Mouse (Mus musculus): ENCODE results near the gene Gm13289.
"Not testable (repeated sequence)": the region's sequence is repeated elsewhere in the genome, so short reads cannot be mapped to it uniquely, and the experiment has no call there.

Gm13289 gene

DNA sequence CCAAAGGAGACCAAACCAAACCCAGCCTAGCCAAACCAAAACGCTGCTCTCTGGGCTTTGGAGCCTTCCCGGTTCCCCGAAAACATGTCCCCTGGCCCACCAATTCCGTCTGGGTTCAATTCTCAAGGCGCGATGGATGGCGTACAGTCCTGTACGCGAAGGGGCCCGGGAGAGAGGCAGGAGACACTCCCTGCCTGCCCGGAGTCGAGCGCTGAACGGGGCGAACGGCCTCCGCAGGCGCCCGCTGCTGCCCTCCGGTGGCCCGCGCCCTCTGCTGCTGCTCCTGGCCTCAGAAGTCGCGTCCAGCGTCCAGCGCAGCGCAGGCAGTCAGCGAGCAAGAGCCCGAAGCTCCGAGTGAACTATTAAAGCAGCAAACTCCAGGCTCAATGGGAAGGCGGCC lies 5.6 kb downstream of the Gm13289 start:
- not testable (repeated sequence) for DNase-seq (ENCODE audit: low read depth, low spot score)

DNA sequence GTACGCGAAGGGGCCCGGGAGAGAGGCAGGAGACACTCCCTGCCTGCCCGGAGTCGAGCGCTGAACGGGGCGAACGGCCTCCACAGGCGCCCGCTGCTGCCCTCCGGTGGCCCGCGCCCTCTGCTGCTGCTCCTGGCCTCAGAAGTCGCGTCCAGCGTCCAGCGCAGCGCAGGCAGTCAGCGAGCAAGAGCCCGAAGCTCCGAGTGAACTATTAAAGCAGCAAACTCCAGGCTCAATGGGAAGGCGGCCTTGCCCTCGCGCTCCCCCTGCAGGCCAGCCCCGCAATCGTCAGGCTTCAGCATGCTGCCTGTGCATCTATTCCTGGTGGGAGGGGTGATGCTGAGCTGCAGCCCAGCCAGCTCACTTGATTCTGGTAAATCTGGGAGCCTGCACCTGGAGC lies 8.7 kb downstream of the Gm13289 start, which contains the start of gene Gm13276:
Gm13276 (plus strand) TSS at position 301 of the 400 bp plus-strand sequence.
- DNase-seq (ENCODE audit: low read depth, low spot score): not testable (repeated sequence)

DNA sequence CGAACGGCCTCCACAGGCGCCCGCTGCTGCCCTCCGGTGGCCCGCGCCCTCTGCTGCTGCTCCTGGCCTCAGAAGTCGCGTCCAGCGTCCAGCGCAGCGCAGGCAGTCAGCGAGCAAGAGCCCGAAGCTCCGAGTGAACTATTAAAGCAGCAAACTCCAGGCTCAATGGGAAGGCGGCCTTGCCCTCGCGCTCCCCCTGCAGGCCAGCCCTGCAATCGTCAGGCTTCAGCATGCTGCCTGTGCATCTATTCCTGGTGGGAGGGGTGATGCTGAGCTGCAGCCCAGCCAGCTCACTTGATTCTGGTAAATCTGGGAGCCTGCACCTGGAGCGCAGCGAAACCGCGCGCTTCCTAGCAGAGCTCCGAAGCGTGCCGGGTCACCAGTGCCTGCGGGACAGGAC lies 11.7 kb downstream of the Gm13289 start, which contains the start of gene Gm13277:
Gm13277 (plus strand) TSS at position 231 of the 400 bp plus-strand sequence.
- not testable (repeated sequence) for DNase-seq (ENCODE audit: low read depth, low spot score)

DNA sequence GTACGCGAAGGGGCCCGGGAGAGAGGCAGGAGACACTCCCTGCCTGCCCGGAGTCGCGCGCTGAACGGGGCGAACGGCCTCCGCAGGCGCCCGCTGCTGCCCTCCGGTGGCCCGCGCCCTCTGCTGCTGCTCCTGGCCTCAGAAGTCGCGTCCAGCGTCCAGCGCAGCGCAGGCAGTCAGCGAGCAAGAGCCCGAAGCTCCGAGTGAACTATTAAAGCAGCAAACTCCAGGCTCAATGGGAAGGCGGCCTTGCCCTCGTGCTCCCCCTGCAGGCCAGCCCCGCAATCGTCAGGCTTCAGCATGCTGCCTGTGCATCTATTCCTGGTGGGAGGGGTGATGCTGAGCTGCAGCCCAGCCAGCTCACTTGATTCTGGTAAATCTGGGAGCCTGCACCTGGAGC lies 14.5 kb downstream of the Gm13289 start, which contains the start of gene Gm13278:
Gm13278 (plus strand) TSS at position 301 of the 400 bp plus-strand sequence.
- DNase-seq (ENCODE audit: low read depth, low spot score): not testable (repeated sequence)

DNA sequence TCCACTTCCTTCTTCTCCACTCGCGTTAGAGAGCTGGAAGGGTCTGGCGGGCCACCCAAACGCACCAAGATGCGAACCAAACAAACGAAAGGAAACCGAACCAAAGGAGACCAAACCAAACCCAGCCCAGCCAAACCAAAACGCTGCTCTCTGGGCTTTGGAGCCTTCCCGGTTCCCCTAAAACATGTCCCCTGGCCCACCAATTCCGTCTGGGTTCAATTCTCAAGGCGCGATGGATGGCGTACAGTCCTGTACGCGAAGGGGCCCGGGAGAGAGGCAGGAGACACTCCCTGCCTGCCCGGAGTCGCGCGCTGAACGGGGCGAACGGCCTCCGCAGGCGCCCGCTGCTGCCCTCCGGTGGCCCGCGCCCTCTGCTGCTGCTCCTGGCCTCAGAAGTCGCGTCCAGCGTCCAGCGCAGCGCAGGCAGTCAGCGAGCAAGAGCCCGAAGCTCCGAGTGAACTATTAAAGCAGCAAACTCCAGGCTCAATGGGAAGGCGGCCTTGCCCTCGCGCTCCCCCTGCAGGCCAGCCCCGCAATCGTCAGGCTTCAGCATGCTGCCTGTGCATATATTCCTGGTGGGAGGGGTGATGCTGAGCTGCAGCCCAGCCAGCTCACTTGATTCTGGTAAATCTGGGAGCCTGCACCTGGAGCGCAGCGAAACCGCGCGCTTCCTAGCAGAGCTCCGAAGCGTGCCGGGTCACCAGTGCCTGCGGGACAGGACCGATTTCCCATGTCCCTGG lies 17.4 kb downstream of the Gm13289 start, which contains the start of gene Gm13275:
Gm13275 (plus strand) TSS at position 552 of the 740 bp plus-strand sequence.
- DNase-seq (ENCODE audit: low read depth, low spot score): not testable (repeated sequence)

DNA sequence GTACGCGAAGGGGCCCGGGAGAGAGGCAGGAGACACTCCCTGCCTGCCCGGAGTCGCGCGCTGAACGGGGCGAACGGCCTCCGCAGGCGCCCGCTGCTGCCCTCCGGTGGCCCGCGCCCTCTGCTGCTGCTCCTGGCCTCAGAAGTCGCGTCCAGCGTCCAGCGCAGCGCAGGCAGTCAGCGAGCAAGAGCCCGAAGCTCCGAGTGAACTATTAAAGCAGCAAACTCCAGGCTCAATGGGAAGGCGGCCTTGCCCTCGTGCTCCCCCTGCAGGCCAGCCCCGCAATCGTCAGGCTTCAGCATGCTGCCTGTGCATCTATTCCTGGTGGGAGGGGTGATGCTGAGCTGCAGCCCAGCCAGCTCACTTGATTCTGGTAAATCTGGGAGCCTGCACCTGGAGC lies 20.4 kb downstream of the Gm13289 start, which contains the start of gene Gm13279:
Gm13279 (plus strand) TSS at position 301 of the 400 bp plus-strand sequence.
- not testable (repeated sequence) for DNase-seq (ENCODE audit: low read depth, low spot score)

DNA sequence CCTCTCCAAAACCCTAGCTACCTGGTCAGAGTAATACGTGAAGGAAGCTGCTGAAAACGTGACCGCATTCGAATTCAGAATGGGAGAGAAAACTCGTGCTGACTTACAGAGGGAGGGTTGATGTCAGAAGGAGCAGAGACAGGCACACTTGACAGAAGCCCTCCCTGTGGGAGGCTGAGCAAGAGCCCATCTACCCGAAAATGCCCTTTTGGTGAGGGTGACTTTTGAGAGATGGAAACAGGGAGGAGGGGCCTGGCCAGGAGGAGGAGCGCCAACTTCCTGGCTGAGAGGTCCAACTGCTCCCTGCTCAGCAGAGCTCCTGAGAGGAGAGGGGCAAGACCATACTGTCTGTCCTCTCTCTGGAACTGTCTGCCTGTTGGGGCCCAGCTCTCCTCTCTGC lies 22.6 kb downstream of the Gm13289 start, which contains the start of gene Gm13285:
Gm13285 (plus strand) TSS at position 301 of the 400 bp plus-strand sequence.
- DNase-seq (ENCODE audit: low read depth, low spot score): not testable (repeated sequence)

DNA sequence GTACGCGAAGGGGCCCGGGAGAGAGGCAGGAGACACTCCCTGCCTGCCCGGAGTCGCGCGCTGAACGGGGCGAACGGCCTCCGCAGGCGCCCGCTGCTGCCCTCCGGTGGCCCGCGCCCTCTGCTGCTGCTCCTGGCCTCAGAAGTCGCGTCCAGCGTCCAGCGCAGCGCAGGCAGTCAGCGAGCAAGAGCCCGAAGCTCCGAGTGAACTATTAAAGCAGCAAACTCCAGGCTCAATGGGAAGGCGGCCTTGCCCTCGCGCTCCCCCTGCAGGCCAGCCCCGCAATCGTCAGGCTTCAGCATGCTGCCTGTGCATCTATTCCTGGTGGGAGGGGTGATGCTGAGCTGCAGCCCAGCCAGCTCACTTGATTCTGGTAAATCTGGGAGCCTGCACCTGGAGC lies 26.2 kb downstream of the Gm13289 start, which contains the start of gene Gm13287:
Gm13287 (plus strand) TSS at position 301 of the 400 bp plus-strand sequence.
- DNase-seq (ENCODE audit: low read depth, low spot score): not testable (repeated sequence)

DNA sequence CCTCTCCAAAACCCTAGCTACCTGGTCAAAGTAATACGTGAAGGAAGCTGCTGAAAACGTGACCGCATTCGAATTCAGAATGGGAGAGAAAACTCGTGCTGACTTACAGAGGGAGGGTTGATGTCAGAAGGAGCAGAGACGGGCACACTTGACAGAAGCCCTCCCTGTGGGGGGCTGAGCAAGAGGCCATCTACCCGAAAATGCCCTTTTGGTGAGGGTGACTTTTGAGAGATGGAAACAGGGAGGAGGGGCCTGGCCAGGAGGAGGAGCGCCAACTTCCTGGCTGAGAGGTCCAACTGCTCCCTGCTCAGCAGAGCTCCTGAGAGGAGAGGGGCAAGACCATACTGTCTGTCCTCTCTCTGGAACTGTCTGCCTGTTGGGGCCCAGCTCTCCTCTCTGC lies 28.5 kb downstream of the Gm13289 start, which contains the start of gene Gm13288:
Gm13288 (plus strand) TSS at position 301 of the 400 bp plus-strand sequence.
- not testable (repeated sequence) for DNase-seq (ENCODE audit: low read depth, low spot score)

DNA sequence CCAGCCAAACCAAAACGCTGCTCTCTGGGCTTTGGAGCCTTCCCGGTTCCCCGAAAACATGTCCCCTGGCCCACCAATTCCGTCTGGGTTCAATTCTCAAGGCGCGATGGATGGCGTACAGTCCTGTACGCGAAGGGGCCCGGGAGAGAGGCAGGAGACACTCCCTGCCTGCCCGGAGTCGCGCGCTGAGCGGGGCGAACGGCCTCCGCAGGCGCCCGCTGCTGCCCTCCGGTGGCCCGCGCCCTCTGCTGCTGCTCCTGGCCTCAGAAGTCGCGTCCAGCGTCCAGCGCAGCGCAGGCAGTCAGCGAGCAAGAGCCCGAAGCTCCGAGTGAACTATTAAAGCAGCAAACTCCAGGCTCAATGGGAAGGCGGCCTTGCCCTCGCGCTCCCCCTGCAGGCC lies 29.0 kb downstream of the Gm13289 start:
- DNase-seq (ENCODE audit: low read depth, low spot score): not testable (repeated sequence)

DNA sequence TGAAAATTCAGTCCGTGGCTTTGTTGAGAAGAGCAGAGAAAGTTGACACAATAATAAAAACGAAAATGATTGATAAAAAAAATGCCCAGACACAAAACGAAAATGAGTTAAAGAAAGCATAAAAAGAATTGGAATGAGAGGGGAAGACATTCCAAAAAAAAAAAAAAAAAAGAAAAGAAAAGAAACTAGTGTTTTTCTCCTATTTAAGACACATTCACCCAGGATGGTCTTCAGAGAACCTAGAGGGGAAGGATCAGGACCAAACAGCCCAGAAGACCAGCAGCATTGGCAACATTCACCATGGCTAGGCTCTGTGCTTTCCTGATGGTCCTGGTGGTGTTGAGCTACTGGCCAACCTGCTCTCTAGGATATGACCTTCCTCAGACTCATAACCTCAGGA lies 39.2 kb downstream of the Gm13289 start, which contains the start of gene Ifna7:
Ifna7 (plus strand) TSS at position 301 of the 400 bp plus-strand sequence.
- no peak for DNase-seq (ENCODE audit: low read depth, low spot score)

DNA sequence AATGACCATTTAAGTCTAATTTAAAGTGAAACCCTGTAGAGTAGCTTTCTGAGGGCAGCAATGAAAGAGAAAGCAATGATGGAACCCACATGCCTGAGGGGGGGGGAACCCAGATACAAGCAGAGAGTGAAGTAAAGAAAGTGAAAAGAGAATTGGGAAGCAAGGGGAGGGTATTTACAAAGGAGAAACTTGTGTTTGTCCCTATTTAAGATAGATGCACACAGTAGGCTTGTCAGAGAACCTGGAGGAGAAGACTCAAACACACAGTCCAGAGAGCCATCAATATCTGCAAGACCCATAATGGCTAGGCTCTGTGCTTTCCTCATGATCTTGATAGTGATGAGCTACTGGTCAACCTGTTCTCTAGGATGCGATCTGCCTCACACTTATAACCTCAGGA lies 42.9 kb downstream of the Gm13289 start, which contains the start of gene Ifna11:
Ifna11 (plus strand) TSS at position 301 of the 400 bp plus-strand sequence.
- DNase-seq (ENCODE audit: low read depth, low spot score): no peak

DNA sequence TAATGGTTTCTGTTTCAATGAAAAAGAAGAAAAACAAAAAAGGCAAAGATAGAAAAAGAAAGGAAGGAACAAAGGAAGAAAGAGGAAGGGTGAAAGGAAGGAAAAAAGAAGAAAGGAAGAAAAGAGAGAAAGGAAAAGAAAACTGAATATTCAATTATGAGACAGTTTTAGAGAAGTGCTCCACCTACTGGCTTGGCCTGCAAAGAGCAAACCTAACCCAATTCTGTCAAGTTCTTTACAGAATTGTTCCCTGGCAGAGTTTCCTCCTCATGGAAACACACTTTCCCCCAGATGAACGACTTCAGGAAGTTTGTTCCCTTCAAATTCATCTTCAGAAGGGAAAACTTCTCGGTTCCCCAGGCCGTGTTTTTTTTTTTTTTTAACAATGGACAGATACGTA lies 46.3 kb downstream of the Gm13289 start:
- peak; percentile 31 for DNase-seq (ENCODE audit: low read depth, low spot score)
